Mouse (Mus musculus) frontal cortex, postnatal 25 days (tissue): ENCODE data around the gene Zfp618.
A peak's percentile ranks its signal among the peaks of the same experiment; 100 is the strongest.

Experiments used
- DNase-seq, 2 experiments: peaks; one replicate each; pipeline ENCODE4 v3.0.0; 2022; ENCODE audit warnings: low spot score in 2 of 2

Gene Zfp618

DNA sequence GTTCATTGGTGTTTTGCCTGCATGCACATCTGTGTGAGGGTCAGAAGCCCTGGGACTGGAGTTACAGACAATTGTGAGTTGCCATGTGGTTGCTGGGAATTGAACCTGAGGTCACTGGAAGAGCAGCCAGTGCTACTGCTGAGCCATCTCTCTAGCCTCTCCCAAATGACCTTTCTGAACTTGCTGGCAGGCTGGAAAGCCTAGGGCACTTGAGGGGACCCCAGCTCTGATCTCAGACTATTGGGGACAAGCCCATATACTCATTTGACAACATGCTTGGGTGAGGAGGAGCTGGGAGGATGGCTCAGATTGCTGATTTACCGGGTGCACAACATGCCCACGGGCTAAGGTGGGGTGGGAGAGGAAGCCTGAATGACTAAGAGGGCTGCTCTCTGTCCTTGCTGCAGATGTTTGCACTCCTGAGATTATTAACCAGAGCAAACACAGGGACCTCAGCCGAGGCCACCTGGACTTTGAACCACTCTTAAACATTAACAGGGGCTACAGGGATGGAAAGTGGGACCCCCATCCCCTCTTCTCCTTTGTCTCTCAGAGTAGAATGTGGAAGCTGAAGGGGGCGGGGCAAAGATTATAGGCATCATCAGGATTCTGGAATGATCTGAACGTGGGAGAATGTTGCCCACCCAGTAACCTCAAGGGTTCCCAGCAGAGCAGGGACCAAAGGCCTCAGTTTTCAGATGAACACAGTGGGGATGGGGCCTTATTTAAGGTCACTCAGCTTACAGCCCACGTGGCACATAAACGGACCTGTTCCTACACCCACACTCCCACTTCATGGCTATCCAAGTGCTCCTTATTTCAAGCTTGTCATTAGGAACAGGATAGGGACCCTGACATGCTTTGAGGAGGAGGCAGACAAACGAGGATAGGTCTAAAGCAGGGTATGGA, 191.6 kb downstream of the Zfp618 start:
- no peak for DNase-seq

DNA sequence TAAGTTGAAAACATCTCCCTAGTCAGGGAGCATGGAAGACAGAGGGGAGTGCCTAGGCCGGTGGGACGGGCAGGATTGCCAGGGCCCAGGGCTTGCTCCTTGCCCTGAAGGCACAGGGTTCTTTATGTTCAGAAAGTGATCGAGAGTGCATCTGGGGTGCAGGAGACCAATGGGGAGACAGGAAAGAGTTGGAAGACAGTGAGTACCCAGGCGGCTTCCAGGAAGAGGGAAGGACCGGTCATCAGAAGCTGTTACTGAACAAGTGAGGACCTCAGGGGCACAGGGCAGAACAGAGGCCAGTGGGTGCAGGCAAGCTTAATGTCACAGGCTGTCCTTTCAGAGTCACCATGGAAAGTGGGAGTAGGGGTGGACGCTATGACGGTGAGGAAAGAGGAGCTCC, 192.8 kb downstream of the Zfp618 start:
- no peak for DNase-seq

DNA sequence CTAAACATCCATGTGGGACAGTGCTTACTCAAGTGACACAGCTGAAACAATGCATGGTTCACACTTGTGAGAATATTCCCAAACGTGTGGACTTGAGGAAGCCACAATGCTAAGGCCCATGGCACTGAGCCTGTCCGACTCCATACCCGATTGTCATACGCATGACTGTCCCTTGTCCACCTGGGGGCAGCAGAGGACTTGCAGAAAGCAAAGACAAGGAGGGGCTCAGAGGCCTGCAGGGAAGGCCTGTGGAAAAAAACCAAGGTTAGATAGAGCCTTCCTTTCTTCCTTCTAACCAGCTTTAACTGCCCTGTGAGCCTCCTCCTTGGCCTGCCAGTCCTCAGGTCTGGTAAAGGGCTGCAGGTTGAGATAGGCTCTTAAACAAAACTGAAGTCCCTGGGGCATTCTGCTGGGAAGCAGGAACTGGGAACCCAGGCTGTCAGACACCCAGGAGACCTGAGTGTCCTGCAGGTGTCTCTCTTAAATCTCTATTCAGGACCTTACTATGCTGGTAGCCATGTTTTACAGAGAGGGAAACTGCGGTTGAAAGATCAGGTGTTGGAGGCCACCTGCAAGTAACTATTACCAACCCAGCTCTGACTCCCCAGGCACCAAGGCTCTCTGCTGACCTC, 193.7 kb downstream of the Zfp618 start:
- DNase-seq, result peak; percentile 54 to 79

DNA sequence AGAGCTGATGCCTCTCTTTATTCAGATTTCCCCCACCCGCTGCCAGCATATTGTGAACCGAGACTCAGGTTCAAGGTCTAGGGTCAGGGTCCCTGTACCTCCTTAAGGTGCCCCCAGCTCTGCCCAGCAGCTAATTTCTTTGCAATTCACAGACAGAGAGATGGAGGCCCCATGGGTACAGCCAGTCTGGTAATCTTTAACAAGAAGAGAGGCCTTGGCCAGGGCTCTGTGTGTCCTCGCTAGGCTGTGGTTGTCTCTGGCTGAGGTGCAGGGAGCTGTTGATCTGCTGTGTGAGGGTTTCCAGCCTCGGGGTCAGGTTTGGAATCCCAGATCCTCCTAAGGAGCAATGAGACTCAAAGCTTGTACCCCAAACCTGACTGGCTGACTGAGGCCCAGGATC, 200.3 kb downstream of the Zfp618 start:
- no peak for DNase-seq

DNA sequence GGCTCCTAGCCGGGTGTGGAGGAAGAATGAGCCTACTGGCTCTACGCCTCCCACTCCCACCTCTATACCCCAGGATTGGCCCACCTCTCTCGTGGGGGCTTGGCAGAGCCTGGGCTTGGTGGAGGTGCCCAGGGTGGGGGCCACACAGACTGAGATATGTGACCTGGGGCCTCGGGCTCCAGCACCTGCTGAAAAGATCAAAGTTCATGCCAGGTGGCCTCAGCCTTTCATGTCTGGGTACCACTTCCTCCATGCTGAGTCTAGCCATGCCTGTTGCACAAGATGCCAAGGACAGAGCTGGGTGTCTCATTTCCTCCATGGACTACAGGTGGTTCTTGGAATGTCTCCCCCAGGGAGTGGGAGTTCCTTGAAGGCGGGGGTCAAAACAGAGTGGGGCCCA, 200.9 kb downstream of the Zfp618 start:
- DNase-seq, result no peak

DNA sequence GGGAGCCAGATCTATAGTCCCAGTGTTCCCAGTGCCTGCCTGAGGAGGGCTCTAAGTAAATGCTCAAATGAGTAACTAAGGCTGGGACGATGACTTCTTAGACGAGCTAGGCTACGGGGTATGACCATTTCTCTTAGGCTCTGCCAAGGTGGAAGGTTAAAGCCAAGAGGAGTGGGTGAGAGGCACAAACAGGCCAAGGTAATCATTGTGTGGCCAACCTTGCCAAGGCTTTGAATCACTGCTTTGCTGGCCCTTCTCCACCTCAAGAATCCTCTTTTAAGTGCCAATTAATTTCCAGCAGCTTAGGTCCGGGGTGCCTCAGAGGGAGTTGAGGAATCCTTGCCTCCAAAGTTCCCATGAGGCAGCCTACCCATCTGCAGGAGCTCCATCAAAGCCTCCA, 204.7 kb downstream of the Zfp618 start:
- no peak for DNase-seq

DNA sequence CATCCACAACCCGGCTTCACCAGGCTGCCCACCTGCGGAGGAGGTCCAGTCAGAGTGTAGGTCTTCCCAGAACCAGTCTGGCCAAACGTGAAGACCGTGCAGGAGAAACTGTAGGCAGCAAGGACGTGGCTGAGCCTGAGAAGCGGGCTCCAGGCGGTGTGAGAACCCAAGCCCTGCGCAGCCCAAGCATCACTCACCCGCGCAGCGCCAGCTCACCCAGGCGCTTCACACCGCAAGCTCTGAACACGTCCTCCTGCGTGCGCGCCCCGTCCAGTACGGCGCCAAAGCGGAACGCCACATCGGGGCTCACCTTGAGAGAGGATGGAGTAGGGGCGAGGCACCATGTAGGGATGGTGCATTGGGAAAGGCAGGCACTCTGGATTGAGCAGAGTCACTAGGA, 205.7 kb downstream of the Zfp618 start:
- DNase-seq, result no peak

DNA sequence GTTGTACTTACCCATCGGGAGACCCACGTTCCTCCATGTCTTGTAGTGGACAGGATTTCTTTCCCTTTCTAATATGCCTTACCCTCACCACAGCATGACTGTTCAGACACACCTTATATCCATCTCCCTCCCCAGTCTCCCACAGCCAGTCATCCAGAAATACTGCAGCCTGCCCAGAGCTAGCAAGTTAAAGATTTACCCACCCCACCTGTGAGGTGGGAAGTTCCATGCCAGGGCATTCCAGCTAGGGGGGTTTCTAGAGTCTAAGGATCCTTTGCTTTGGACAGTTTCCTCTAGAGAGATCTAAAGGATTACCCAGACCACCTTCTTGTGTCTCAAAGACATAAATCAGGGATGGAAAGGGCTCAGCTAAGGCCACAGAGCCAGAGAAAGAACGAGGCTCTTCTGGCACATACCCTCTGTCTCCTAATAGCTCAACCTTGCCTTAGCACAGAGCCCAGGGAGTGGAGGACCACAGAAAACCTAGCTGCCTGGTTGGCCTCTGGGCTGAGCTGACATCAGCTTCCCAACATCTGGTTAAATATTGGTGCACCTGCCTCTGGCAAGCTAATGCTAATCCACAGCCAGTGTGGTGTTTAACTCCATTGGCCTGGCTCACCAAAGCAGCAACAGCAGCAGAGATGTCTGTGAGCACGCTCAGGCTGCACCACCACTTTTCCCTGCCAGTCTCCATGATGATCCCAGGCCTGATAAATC, 206.8 kb downstream of the Zfp618 start, which contains the start of gene Kif12:
Gene Kif12 (minus strand): TSS at position 163 of the 717 bp plus-strand sequence.
- no peak for DNase-seq

DNA sequence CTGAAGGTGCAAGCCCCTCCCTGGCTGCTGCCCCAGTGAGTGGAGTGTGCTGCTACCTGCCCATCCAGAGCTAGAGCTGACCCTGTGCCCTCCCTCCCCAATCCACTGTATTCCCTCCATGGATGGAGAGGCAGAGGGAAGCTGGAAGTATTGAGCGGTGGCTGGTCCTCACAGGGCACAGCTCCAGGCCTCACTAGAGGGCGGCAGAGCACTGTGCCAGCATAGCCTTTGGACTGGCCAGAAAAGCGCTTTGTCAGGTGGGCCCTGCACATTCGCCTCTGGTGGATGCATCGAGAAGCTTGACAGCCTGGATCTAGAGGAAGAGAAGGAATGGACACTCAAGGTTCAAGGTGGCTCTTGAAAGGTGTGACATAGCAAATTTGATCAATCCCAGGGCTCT, 216.2 kb downstream of the Zfp618 start:
- DNase-seq, result peak; percentile 52 to 57

DNA sequence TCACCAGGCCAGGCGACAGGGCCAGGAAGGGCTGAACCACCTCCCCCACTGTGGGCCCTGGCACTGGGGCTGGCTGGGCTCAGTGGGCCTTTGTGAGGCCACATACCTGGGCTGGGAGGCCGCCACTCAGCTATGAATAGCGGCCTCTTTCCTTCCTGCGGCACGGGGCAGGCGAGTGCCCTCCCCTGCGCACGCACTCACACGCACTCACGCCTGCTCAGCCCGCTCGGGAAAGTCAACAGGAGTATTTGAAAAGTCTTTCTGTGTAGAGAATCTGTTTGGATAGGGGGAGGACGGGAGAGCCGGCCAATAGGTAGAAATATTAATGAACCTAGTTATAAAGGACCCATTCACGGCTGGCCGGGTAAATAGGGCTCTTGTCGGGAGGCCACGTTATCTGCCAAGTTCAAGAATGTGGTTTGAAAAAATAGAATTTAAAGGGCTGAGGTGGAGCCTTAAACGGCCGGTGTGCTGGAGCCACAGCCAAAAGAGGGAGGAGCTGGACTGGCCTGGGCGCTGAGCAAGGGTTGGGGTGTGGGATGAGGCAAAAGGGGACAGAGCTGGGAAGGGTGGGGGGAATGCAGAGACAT, 221.0 kb downstream of the Zfp618 start:
- no peak for DNase-seq
